Comparison of ENCODE assay signal across 8 mouse cellular contexts in genomic region chr11:69632284-69633089, GRCm38 (mm10). TPM values are rescaled to one million over a fixed set of nuclear protein-coding genes. Genes with fewer than 3 reads are reported as not detected.
DNase-seq lines count a peak whose midpoint lies in the region; ATAC-seq lines count a peak whose summit lies in the region.

Gene Fxr2, plus strand, starts transcription at chr11:69632990.

- peak within 1 kb of the TSS; percentile 55 for H3K27ac ChIP-seq in brown adipose tissue, adult 24 weeks (replicated peaks; ENCODE audit: low read depth, low read length)
- H3K27ac ChIP-seq in heart, embryonic 13.5 days (replicated peaks): peak within 1 kb of the TSS; percentile 98
- H3K27ac ChIP-seq in liver, embryonic 12.5 days: peak within 1 kb of the TSS; percentile 98
- H3K27ac ChIP-seq in stomach, embryonic 15.5 days: peak within 1 kb of the TSS; percentile 97

- peaks cover 14% of the 10 kb centered on the region for H3K36me3 ChIP-seq in heart, embryonic 13.5 days
- peaks cover 14% of the 10 kb centered on the region for H3K36me3 ChIP-seq in liver, embryonic 12.5 days
- H3K36me3 ChIP-seq in stomach, embryonic 15.5 days: no peaks in the 10 kb centered on the region

- H3K4me3 ChIP-seq in brown adipose tissue, adult 24 weeks (ENCODE audit: insufficient read depth, low read depth, low read length): peak within 1 kb of the TSS; percentile 97
- peak within 1 kb of the TSS; percentile 99 for H3K4me3 ChIP-seq in heart, embryonic 13.5 days
- H3K4me3 ChIP-seq in liver, embryonic 12.5 days: peak within 1 kb of the TSS; percentile 98
- peak within 1 kb of the TSS; percentile 98 for H3K4me3 ChIP-seq in stomach, embryonic 15.5 days (replicated peaks)

- ATAC-seq in heart, embryonic 13.5 days (ENCODE audit: extremely low read depth, insufficient number of reproducible peaks, low FRiP score, low TSS enrichment): peak; percentile 95
- peak; percentile 95 for ATAC-seq in liver, embryonic 12.5 days
- ATAC-seq in stomach, embryonic 15.5 days (ENCODE audit: insufficient read depth, low FRiP score, low read depth): peak; percentile 98

- under 1% methylated on average over 34 of the region's 56 CpGs for WGBS in heart, embryonic 13.5 days
- WGBS in liver, embryonic 12.5 days (ENCODE audit: insufficient replicate concordance): under 1% methylated on average over 48 of the region's 56 CpGs
- WGBS in stomach, embryonic 15.5 days: under 1% methylated on average over 49 of the region's 56 CpGs

- peak within 1 kb of the TSS; percentile 99 for H3K9ac ChIP-seq in heart, embryonic 13.5 days
- peak within 1 kb of the TSS; percentile 99 for H3K9ac ChIP-seq in liver, embryonic 12.5 days
- H3K9ac ChIP-seq in stomach, embryonic 15.5 days: peak within 1 kb of the TSS; percentile 99

- H3K4me2 ChIP-seq in heart, embryonic 13.5 days: peak within 1 kb of the TSS; percentile 88
- H3K4me2 ChIP-seq in liver, embryonic 12.5 days: peak within 1 kb of the TSS; percentile 86
- H3K4me2 ChIP-seq in stomach, embryonic 15.5 days: peak within 1 kb of the TSS; percentile 64

- H3K4me1 ChIP-seq in brown adipose tissue, adult 24 weeks (ENCODE audit: control insufficient read depth, insufficient read depth, insufficient read length, low read length): 0 out of 2 replicates have a peak, but pooled peaks cover 2% of the 10 kb centered on the region
- H3K4me1 ChIP-seq in heart, embryonic 13.5 days: peaks cover 31% of the 10 kb centered on the region
- H3K4me1 ChIP-seq in liver, embryonic 12.5 days: peaks cover 48% of the 10 kb centered on the region
- peaks cover 8% of the 10 kb centered on the region; the same call in 1 of the 2 replicates for H3K4me1 ChIP-seq in stomach, embryonic 15.5 days

- no peaks in the 10 kb centered on the region for H3K9me3 ChIP-seq in heart, embryonic 13.5 days
- H3K9me3 ChIP-seq in liver, embryonic 12.5 days (replicated peaks): no peaks in the 10 kb centered on the region
- H3K9me3 ChIP-seq in stomach, embryonic 15.5 days: no peaks in the 10 kb centered on the region

- H3K27me3 ChIP-seq in heart, embryonic 13.5 days (replicated peaks): no peaks in the 10 kb centered on the region
- H3K27me3 ChIP-seq in liver, embryonic 12.5 days (replicated peaks): no peaks in the 10 kb centered on the region
- H3K27me3 ChIP-seq in stomach, embryonic 15.5 days (replicated peaks): no peaks in the 10 kb centered on the region

- peak; percentile 99 for DNase-seq in CD4-positive, CD25-positive, alpha-beta regulatory T cell, adult 2 months (ENCODE audit: low read depth, low spot score)
- DNase-seq in fat pad, adult 2 months (ENCODE audit: extremely low read depth, low read depth, low spot score): peak; percentile 74
- peak; percentile 100 for DNase-seq in kidney, postnatal 10 days
- DNase-seq in natural killer cell, adult 2 months (ENCODE audit: low spot score in 2 of 2): peak; percentile 100

RNA-seq across cellular contexts. Expression of gene Fxr2, which starts in this region (rescaled TPM):
- 27.8 and 29.5 TPM in 2 replicates for polyA plus RNA-seq in brown adipose tissue, adult 24 weeks (2012; ENCODE audit: insufficient read depth, insufficient read length, missing spikeins)
- 22.1 and 25.6 TPM in 2 replicates for polyA plus RNA-seq in heart, embryonic 13.5 days (2015; fragmentation: Nextera tagmentation; extraction: Ambion mirVana)
- polyA plus RNA-seq in liver, embryonic 12.5 days (2016; fragmentation: Nextera tagmentation; extraction: Ambion mirVana): 22.5 and 23.4 TPM in 2 replicates
- polyA plus RNA-seq in stomach, embryonic 15.5 days (2015; fragmentation: Nextera tagmentation; extraction: Ambion mirVana): 21.0 and 27.0 TPM in 2 replicates

Comparison
In these comparisons a context has a peak if more than half of its experiments do, and no peak if none do; other contexts are left out.
1. Peak in every context shown above with its lines: DNase-seq, ATAC-seq, H3K4me3 ChIP-seq and H3K27ac ChIP-seq.